Mouse (Mus musculus) liver, postnatal 0 days (tissue): ENCODE data around the gene Drd2. TPM values are rescaled to one million over a fixed set of nuclear protein-coding genes. Genes with fewer than 3 reads are reported as not detected.

Experiments used
- ATAC-seq: fragments of 200-750 bp; cut with Nextera tagmentation; 2 replicates; pipeline ENCODE4 v1.8.0; 2017; ENCODE audit warnings: mild to moderate bottlenecking, moderate library complexity
- DNase-seq: peaks from one replicate; pipeline ENCODE4 v3.0.0-alpha.2; 2016
- H3K27ac ChIP-seq: fragments of 300-500 bp; sonication (generic); 2 replicates; pipeline ENCODE4 v1.5.1; 2014; ENCODE audit warnings: antibody characterized with exemption, moderate library complexity, mild to moderate bottlenecking, low read depth
- H3K27me3 ChIP-seq: fragments of 300-500 bp; sonication (generic); 2 replicates; pipeline ENCODE4 v1.6.1; 2014; ENCODE audit warnings: low read length, control low read depth, mixed read lengths; ENCODE audit not compliant: insufficient read depth
- H3K36me3 ChIP-seq: fragments of 300-500 bp; sonication (generic); replicated peaks from 2 replicates; pipeline ENCODE4 v1.6.1; 2014; ENCODE audit warnings: mild to moderate bottlenecking, control low read depth, low read length, moderate library complexity, mixed read lengths; ENCODE audit not compliant: insufficient read depth
- H3K4me1 ChIP-seq: fragments of 300-500 bp; sonication (generic); 2 replicates; pipeline ENCODE4 v1.6.1; 2014; ENCODE audit warnings: antibody characterized with exemption, mild to moderate bottlenecking, control low read depth; ENCODE audit not compliant: insufficient read depth
- H3K4me2 ChIP-seq: fragments of 300-500 bp; sonication (generic); 2 replicates; pipeline ENCODE4 v1.6.1; 2014; ENCODE audit warnings: low read depth, mild to moderate bottlenecking, low read length, moderate library complexity, mixed read lengths
- H3K4me3 ChIP-seq: fragments of 300-500 bp; sonication (generic); 2 replicates; pipeline ENCODE4 v1.5.1; 2014; ENCODE audit warnings: low read depth, low read length
- H3K9ac ChIP-seq: fragments of 300-500 bp; sonication (generic); replicated peaks from 2 replicates; pipeline ENCODE4 v1.6.1; 2014; ENCODE audit warnings: mild to moderate bottlenecking, moderate library complexity
- H3K9me3 ChIP-seq: fragments of 300-500 bp; sonication (generic); 2 replicates; pipeline ENCODE4 v1.6.1; 2016; ENCODE audit warnings: mild to moderate bottlenecking, control low read depth, low read length, mixed read lengths
- CTCF ChIP-seq: sonication (generic); IDR thresholded peaks from 2 replicates; pipeline ENCODE4 v1.5.1; 2016; ENCODE audit warnings: antibody characterized with exemption, low read depth
- EP300 ChIP-seq: IDR thresholded peaks from 2 replicates; pipeline ENCODE4 v1.6.1; 2016; ENCODE audit warnings: antibody characterized with exemption, low read depth, mild to moderate bottlenecking
- WGBS: fragments of 180-500 bp; shearing (Covaris S2); extraction: QIAGEN DNeasy Blood & Tissue Kit; methylation state at CpG from one replicate; pipeline ENCODE4 v1.1.7; 2014; ENCODE audit not compliant: insufficient replicate concordance; 5-methylcytosine and 5-hydroxymethylcytosine counted together
- polyA plus RNA-seq: library from polyadenylated mRNA; unstranded; fragments of >200 nt; fragmentation: Nextera tagmentation; extraction: Ambion mirVana; gene quantifications from 2 replicates; pipeline ENCODE4 v1.2.1, GENCODE M21; 2015

Gene Drd2
- polyA plus RNA-seq, 1 experiment from 2014 or later = not detected

GRCm38 (mm10) chr9:49426921-49427320, 86.5 kb downstream of the Drd2 start, which contains the start of gene Ankk1:
Ankk1 (minus strand) TSS chr9:49427021.
- no peaks in the 10 kb centered on the region for H3K27me3 ChIP-seq
- no peak within 1 kb of the TSS for H3K4me3 ChIP-seq
- no peak within 1 kb of the TSS for H3K9ac ChIP-seq
- no peaks in the 10 kb centered on the region for H3K4me1 ChIP-seq
- no peak within 1 kb of the TSS for H3K27ac ChIP-seq
- no peaks in the 10 kb centered on the region for H3K36me3 ChIP-seq
- TF ChIP-seq EP300 (no peak), CTCF (no peak)
- DNase-seq = no peak
- no peaks in the 10 kb centered on the region for H3K9me3 ChIP-seq
- 67% methylated on average over 7 of the region's 7 CpGs for WGBS
- H3K4me2 ChIP-seq = no peak within 1 kb of the TSS
- ATAC-seq = no peak

- 48% methylated on average over 5 of the region's 5 CpGs for WGBS
- H3K27ac ChIP-seq = no peak overlapping the region
- no peak for TF ChIP-seq EP300
- TF ChIP-seq CTCF = no peak
- H3K4me3 ChIP-seq = no peak overlapping the region
- H3K27me3 ChIP-seq = no peaks in the 10 kb centered on the region
- H3K36me3 ChIP-seq = no peaks in the 10 kb centered on the region
- no peak overlapping the region for H3K4me2 ChIP-seq
- ATAC-seq (no peak), DNase-seq (no peak)
- no peaks in the 10 kb centered on the region for H3K4me1 ChIP-seq
- H3K9ac ChIP-seq = no peak overlapping the region
- H3K9me3 ChIP-seq = no peaks in the 10 kb centered on the region
Observed at GRCm38 (mm10) chr9:49427478-49427877, 87.1 kb downstream of the Drd2 start.

- WGBS = 63% methylated on average over 3 of the region's 3 CpGs
- DNase-seq = no peak
- H3K36me3 ChIP-seq = no peaks in the 10 kb centered on the region
- no peak overlapping the region for H3K4me2 ChIP-seq
- no peaks in the 10 kb centered on the region for H3K9me3 ChIP-seq
- no peaks in the 10 kb centered on the region for H3K4me1 ChIP-seq
- H3K4me3 ChIP-seq = no peak overlapping the region
- ATAC-seq = no peak
- H3K27me3 ChIP-seq = no peaks in the 10 kb centered on the region
- TF ChIP-seq CTCF (no peak), EP300 (no peak)
- no peak overlapping the region for H3K9ac ChIP-seq
- no peak overlapping the region for H3K27ac ChIP-seq
Observed at GRCm38 (mm10) chr9:49442621-49443020, 102.2 kb downstream of the Drd2 start.

GRCm38 (mm10) chr9:49450491-49450890, 110.1 kb downstream of the Drd2 start:
- TF ChIP-seq CTCF (no peak), EP300 (no peak)
- Histone ChIP-seq H3K4me1 (no peaks in the 10 kb centered on the region), H3K4me3 (no peak overlapping the region), H3K9ac (no peak overlapping the region), H3K9me3 (no peaks in the 10 kb centered on the region), H3K27me3 (no peaks in the 10 kb centered on the region), H3K36me3 (no peaks in the 10 kb centered on the region), H3K4me2 (no peak overlapping the region), H3K27ac (no peak overlapping the region)
- DNase-seq (no peak), ATAC-seq (no peak)
- 50% methylated on average over 3 of the region's 3 CpGs for WGBS

GRCm38 (mm10) chr9:49452396-49452795, 112.0 kb downstream of the Drd2 start:
- no peak for ATAC-seq
- no peaks in the 10 kb centered on the region for H3K27me3 ChIP-seq

GRCm38 (mm10) chr9:49456136-49456535, 115.7 kb downstream of the Drd2 start:
- Histone ChIP-seq H3K4me2 (no peak overlapping the region), H3K36me3 (no peaks in the 10 kb centered on the region), H3K4me3 (no peak overlapping the region), H3K4me1 (no peaks in the 10 kb centered on the region), H3K9ac (no peak overlapping the region), H3K27ac (no peak overlapping the region), H3K9me3 (no peaks in the 10 kb centered on the region), H3K27me3 (no peaks in the 10 kb centered on the region)
- ATAC-seq = no peak
- 78% methylated on average over 3 of the region's 3 CpGs for WGBS
- DNase-seq = no peak
- TF ChIP-seq EP300 (no peak), CTCF (no peak)

More at GRCm38 (mm10) chr9:49452396-49452795, 112.0 kb downstream of the Drd2 start:
- Histone ChIP-seq H3K4me1 (no peaks in the 10 kb centered on the region), H3K27ac (no peak overlapping the region), H3K9me3 (no peaks in the 10 kb centered on the region), H3K4me3 (no peak overlapping the region), H3K9ac (no peak overlapping the region), H3K4me2 (no peak overlapping the region), H3K36me3 (no peaks in the 10 kb centered on the region)
- no peak for DNase-seq
- 75% methylated on average over 1 of the region's 1 CpGs for WGBS
- no peak for TF ChIP-seq CTCF
- TF ChIP-seq EP300 = no peak

Other genes starting within 250 kb of the Drd2 start
- not detected in 2 replicates for gene Gm4894, start 90.1 kb upstream of the Drd2 start, polyA plus RNA-seq
- not detected in 2 replicates for gene Ankk1, start 86.4 kb downstream of the Drd2 start, polyA plus RNA-seq
- gene Ttc12, start 145.6 kb downstream of the Drd2 start, polyA plus RNA-seq = 0.09 and 0.15 TPM in 2 replicates